Mouse (Mus musculus) stomach, embryonic 14.5 days (tissue): Measurements from ENCODE around the gene Bcorl1. TPM values are rescaled to one million over a fixed set of nuclear protein-coding genes. Genes with fewer than 3 reads are reported as not detected.
A peak's percentile ranks its signal among the peaks of the same experiment; 100 is the strongest.

Source experiments
- ATAC-seq: fragments of 200-750 bp; cut with Nextera tagmentation; 2 replicates; pipeline ENCODE4 v1.8.0; 2017; ENCODE audit warnings: low read depth, moderate TSS enrichment; ENCODE audit not compliant: insufficient number of reproducible peaks, insufficient read depth, low FRiP score
- H3K27ac ChIP-seq: fragments of 300-500 bp; sonication (generic); 2 replicates; pipeline ENCODE4 v1.5.1; 2014; ENCODE audit warnings: mild to moderate bottlenecking, low read length, moderate library complexity, mixed read lengths
- H3K27me3 ChIP-seq: fragments of 300-500 bp; sonication (generic); 2 replicates; pipeline ENCODE4 v1.6.1; 2014; ENCODE audit warnings: low read length, control low read depth, mixed read lengths; ENCODE audit not compliant: control insufficient read depth, insufficient read depth
- H3K36me3 ChIP-seq: fragments of 300-500 bp; sonication (generic); 2 replicates; pipeline ENCODE4 v1.6.1; 2014; ENCODE audit warnings: mild to moderate bottlenecking, control low read depth, low read length, moderate library complexity, mixed read lengths; ENCODE audit not compliant: control insufficient read depth, insufficient read depth
- H3K4me1 ChIP-seq: fragments of 300-500 bp; sonication (generic); 2 replicates; pipeline ENCODE4 v1.6.1; 2014; ENCODE audit warnings: low read length, control low read depth, mixed read lengths; ENCODE audit not compliant: control insufficient read depth, insufficient read depth
- H3K4me2 ChIP-seq: fragments of 300-500 bp; sonication (generic); replicated peaks from 2 replicates; pipeline ENCODE4 v1.6.1; 2014; ENCODE audit warnings: low read depth, low read length, control low read depth
- H3K4me3 ChIP-seq: fragments of 300-500 bp; sonication (generic); 2 replicates; pipeline ENCODE4 v1.5.1; 2014; ENCODE audit warnings: low read depth, low read length, control low read depth
- H3K9ac ChIP-seq: fragments of 300-500 bp; sonication (generic); replicated peaks from 2 replicates; pipeline ENCODE4 v1.6.1; 2014; ENCODE audit warnings: low read depth, mild to moderate bottlenecking, control low read depth, low read length, moderate library complexity, mixed read lengths
- H3K9me3 ChIP-seq: fragments of 300-500 bp; sonication (generic); 2 replicates; pipeline ENCODE4 v1.6.1; 2016; ENCODE audit warnings: low read depth, low read length, control low read depth; ENCODE audit not compliant: control insufficient read depth
- WGBS: fragments of 180-500 bp; shearing (Covaris S2); extraction: QIAGEN DNeasy Blood & Tissue Kit; methylation state at CpG from one replicate; pipeline ENCODE4 v1.1.7; 2014; 5-methylcytosine and 5-hydroxymethylcytosine counted together
- polyA plus RNA-seq: library from polyadenylated mRNA; unstranded; fragments of >200 nt; fragmentation: Nextera tagmentation; extraction: Ambion mirVana; gene quantifications from 2 replicates; pipeline ENCODE4 v1.2.1, GENCODE M21; 2014

Gene Bcorl1
- polyA plus RNA-seq, 1 experiment from 2014 or later: 9.3 TPM

DNA sequence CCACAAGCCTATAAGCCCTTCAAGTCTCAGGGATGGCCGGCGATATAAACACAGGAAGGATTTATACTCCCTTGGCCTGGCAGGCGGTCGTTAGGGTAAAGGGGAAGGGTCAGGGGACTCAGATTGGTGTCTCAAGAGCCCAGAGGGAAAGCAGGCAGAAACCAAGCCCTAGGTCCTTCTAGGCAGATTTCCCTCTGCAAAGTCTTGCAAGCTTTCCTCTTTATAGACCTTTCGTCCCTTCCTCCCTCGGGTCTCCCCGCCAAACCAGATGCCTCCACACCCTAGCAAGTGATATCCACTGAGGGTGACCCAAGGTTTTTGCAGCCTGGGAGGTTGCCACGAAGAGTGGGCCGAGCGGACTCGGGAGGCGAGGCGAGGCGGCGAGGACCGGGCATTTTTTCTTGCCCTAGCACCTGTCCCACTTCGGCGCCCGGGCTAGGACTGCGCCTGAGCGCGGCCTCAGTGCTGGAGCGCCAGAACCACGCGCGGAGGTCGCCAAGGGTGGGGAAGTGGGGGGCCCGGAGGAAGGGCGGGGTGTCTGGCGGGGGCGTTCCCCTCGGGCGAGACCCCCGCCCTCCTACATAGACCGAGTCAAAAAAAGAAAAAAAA lies 613 bp upstream of the Bcorl1 start:
- WGBS: 14% methylated on average over 35 of the region's 35 CpGs
- H3K36me3 ChIP-seq: no peaks in the 10 kb centered on the region
- no peaks in the 10 kb centered on the region for H3K9me3 ChIP-seq
- no peak for ATAC-seq
- H3K4me3 ChIP-seq: peak overlapping the region; percentile 51
- H3K27ac ChIP-seq: peak overlapping the region; percentile 78; the same call in 1 of the 2 replicates
- H3K27me3 ChIP-seq: no peaks in the 10 kb centered on the region
- 0 out of 2 replicates have a peak overlapping the region, but pooled peaks have one; percentile 33 for H3K9ac ChIP-seq
- no peaks in the 10 kb centered on the region for H3K4me1 ChIP-seq
- peak overlapping the region; percentile 57 for H3K4me2 ChIP-seq

DNA sequence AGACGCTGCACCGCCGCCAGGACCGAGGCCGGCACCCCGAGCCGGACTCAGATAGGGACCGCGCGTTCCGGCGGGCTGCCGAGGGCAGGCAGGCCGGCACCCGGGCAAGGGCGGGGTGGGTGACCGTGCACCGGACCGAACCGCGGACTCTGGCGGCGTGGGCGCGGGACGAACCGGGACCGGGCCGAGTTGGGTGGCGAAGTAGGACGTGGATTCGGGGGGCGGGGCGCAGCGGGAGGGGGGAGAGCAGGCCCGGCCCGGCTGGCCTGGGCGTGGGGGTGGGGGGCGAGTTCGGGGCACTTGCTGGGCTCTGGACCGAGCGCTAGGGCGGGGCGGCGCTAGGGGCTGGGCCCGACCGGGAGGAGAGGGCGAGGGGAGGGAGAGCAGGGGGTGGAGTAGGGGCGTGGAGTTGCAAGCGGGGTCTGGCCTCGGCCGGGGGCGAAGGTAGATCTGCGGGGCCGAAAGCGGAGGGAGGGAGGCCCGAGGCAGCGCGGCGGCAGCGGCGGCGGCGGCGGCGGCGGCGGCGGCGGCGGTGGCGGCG lies 533 bp downstream of the Bcorl1 start:
- H3K27me3 ChIP-seq: no peaks in the 10 kb centered on the region
- no peaks in the 10 kb centered on the region for H3K9me3 ChIP-seq
- no peaks in the 10 kb centered on the region for H3K36me3 ChIP-seq
- no peaks in the 10 kb centered on the region for H3K4me1 ChIP-seq
- peak overlapping the region; percentile 51 for H3K4me3 ChIP-seq
- H3K9ac ChIP-seq: peak overlapping the region; percentile 33
- ATAC-seq: peak; percentile 68
- 21% methylated on average over 11 of the region's 73 CpGs for WGBS
- peak overlapping the region; percentile 78 for H3K27ac ChIP-seq
- H3K4me2 ChIP-seq: peak overlapping the region; percentile 57

DNA sequence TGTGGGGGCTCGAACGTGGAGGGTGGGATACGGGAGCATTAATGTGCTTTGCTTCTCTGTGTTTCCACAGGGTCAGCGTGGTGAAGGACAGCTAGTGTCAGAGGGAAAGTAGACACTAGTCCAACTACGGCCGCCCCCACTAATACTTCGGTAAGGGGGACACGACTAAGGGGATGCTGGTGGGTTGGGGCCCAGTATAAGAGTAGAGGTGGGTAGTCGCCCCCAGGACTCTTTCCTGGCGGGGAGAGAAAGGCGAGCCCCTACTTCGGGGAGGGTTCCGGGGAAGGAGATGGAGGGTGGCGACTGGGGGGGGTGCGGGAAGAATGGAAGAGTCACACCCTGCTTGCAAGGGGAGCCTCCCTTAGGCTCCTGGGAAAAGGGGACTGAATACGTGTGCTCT lies 1.6 kb downstream of the Bcorl1 start:
- peak overlapping the region; percentile 57 for H3K4me2 ChIP-seq
- no peak overlapping the region for H3K9ac ChIP-seq
- no peaks in the 10 kb centered on the region for H3K27me3 ChIP-seq
- H3K36me3 ChIP-seq: no peaks in the 10 kb centered on the region
- 21% methylated on average over 16 of the region's 16 CpGs for WGBS
- peak overlapping the region; percentile 6; the same call in 1 of the 2 replicates for H3K27ac ChIP-seq
- H3K4me1 ChIP-seq: no peaks in the 10 kb centered on the region
- peak overlapping the region; percentile 51 for H3K4me3 ChIP-seq
- no peaks in the 10 kb centered on the region for H3K9me3 ChIP-seq
- no peak for ATAC-seq

DNA sequence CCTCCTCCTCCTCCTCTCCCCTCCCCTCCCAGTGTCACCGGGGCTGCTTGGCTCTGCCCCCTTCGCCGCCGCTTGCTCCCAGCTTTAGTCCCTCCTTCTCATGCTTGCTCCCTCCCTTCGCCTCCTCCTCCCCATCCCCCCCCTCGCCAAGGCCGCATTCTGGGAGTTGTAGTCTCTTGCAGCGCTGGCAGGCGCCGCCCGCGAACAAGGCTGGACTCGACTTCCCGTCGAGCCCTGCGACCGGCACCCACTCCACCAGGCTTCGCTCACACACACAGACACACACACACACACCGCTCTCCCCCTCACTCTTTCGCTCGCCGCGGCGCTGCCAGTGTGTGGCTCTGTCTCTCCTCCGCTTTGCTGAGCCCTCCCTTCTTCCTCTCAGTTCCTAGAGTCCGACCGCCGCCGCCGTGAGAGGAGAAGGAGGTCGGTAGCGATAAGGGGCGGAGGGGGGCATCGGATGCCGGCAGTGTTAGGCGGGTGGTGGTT lies 2.3 kb downstream of the Bcorl1 start:
- no peak overlapping the region for H3K9ac ChIP-seq
- no peaks in the 10 kb centered on the region for H3K27me3 ChIP-seq
- peak overlapping the region; percentile 48; the same call in 1 of the 2 replicates for H3K27ac ChIP-seq
- peak overlapping the region; percentile 64 for H3K4me2 ChIP-seq
- no peaks in the 10 kb centered on the region for H3K4me1 ChIP-seq
- 16% methylated on average over 31 of the region's 36 CpGs for WGBS
- peak overlapping the region; percentile 51 for H3K4me3 ChIP-seq
- ATAC-seq: peak; percentile 91
- H3K36me3 ChIP-seq: no peaks in the 10 kb centered on the region
- no peaks in the 10 kb centered on the region for H3K9me3 ChIP-seq

DNA sequence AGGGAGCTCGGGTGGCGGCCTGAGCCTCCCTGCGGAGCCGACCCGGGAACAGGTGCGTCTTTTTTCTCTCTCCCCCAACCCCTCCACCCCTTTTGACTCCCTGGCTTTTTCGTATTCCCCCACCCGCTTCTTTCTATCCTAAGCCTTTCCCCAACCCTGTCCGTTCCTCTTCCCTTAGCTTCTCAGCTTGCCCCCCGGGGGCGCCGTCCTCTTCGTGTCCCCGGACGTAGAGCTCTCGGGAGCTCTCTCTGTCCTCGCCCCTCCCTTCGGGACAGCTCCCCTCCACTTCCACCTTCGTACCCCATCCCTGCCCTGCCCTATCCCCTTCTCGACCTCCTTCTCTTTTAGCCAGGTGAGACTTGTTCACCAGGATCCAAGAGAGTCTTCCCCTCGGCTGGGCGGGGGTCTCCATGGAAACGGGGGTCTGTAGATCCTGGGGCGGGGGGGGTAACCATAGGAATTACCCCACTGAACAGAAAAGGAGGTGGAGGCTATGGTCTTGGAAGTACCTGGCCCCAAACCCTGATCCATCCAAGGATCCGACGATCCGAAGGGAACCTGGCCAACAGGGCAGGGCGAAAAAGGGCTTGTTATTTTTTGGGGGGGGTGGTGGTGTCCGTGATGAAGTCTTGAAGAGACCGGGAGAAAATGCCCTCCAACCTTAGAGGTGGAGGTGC lies 2.9 kb downstream of the Bcorl1 start:
- peak overlapping the region; percentile 36; the same call in 1 of the 2 replicates for H3K9ac ChIP-seq
- 21% methylated on average over 28 of the region's 30 CpGs for WGBS
- no peaks in the 10 kb centered on the region for H3K4me1 ChIP-seq
- H3K27me3 ChIP-seq: no peaks in the 10 kb centered on the region
- H3K4me2 ChIP-seq: peak overlapping the region; percentile 64
- no peaks in the 10 kb centered on the region for H3K36me3 ChIP-seq
- ATAC-seq: no peak
- H3K27ac ChIP-seq: peak overlapping the region; percentile 48; the same call in 1 of the 2 replicates
- no peaks in the 10 kb centered on the region for H3K9me3 ChIP-seq
- H3K4me3 ChIP-seq: peak overlapping the region; percentile 51

DNA sequence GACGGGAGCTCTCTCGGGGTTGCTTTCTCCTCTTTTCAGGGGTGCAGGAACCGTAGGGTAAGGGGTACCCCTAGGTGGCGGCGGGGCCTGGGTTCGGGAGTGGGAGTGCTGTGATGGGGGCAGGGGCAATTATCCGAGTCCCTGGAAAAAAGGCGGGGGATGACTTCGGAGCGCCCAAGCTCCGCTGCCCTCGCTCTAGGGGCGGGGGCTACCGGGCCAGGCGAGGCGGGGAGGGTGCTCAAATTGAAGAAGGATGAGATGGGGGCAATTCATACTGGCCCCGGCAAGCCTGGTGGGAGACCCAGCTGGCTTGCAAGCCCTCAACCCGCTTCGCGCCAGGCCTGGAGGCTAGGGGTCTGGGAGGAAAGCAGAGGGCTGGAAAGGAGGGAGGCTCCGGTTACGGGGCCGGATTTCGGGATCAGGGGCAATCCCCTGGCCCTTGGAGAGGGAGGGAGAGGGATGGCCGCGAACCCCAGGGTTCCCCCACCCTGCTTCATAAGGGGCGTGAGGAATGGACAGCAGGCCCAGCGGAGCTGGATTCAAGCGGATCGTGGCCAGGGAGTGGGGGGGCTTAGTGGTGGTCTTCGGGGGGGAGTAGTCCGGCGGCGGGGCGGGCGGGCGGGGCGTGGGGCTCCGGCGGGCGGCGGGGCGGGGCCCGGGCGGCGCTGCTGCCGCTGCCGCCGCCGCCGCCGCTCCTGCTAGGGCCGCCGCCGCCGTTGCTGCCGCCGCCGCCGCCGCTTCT lies 3.7 kb downstream of the Bcorl1 start:
- ATAC-seq: no peak
- H3K27ac ChIP-seq: peak overlapping the region; percentile 44; the same call in 1 of the 2 replicates
- peak overlapping the region; percentile 64 for H3K4me2 ChIP-seq
- H3K4me1 ChIP-seq: no peaks in the 10 kb centered on the region
- peak overlapping the region; percentile 36 for H3K9ac ChIP-seq
- 19% methylated on average over 36 of the region's 61 CpGs for WGBS
- peak overlapping the region; percentile 51 for H3K4me3 ChIP-seq
- no peaks in the 10 kb centered on the region for H3K9me3 ChIP-seq
- H3K27me3 ChIP-seq: no peaks in the 10 kb centered on the region
- no peaks in the 10 kb centered on the region for H3K36me3 ChIP-seq

DNA sequence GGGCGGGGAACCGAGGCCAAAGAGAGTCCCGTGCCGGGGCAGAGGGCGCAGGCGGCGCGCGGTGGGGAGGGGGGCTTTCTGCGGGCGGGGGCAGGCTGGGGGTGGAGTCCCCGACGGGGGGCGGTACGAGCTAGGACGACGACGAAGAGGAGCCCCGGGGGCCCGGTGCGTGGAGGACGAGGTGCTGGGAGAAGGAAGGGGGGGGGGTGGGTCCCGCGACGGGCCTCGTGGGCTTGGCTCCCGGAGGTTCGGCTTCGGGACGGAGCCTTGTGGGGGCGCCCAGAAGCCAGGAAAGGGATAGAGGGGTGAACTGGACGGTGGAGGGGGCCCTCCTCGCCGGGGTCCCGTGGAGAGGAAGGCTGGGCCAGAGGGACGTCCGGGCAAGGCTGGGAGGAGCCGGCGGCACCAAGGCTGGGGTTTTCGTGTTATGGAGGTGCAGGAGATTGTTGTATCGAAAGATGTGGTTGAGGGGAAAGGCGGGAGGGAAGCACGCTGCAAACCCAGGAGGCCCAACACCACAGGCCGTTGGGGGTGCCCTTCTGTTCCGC lies 4.3 kb downstream of the Bcorl1 start:
- Histone ChIP-seq H3K4me1 (no peaks in the 10 kb centered on the region), H3K4me3 (peak overlapping the region; percentile 51), H3K9ac (peak overlapping the region; percentile 36; the same call in 1 of the 2 replicates), H3K36me3 (no peaks in the 10 kb centered on the region), H3K4me2 (peak overlapping the region; percentile 64), H3K27me3 (no peaks in the 10 kb centered on the region), H3K9me3 (no peaks in the 10 kb centered on the region), H3K27ac (peak overlapping the region; percentile 44; the same call in 1 of the 2 replicates)
- no peak for ATAC-seq
- 27% methylated on average over 19 of the region's 45 CpGs for WGBS

DNA sequence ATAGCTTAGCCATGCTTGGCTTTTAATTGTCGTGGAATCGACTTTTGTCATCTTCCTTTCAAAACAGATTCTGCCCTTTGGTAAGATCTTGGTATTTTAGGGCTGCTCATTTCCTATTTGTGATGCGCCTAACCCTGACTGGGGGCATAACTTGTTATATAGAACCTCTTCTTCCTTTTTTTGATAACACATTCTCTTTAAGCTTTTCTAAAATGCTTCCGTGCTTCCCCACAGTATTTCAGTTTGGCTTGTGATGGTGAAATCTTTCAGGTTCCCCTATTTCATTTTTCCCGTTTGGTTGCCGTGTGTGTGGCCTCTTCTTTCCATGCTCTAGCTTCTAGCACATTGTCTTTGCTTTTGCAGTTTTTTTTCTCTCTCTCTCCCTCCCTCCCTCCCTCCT lies 14.2 kb downstream of the Bcorl1 start:
- Histone ChIP-seq H3K36me3 (no peaks in the 10 kb centered on the region), H3K9me3 (no peaks in the 10 kb centered on the region), H3K4me2 (no peak overlapping the region), H3K4me3 (no peak overlapping the region), H3K4me1 (no peaks in the 10 kb centered on the region), H3K27ac (no peak overlapping the region), H3K9ac (no peak overlapping the region), H3K27me3 (no peaks in the 10 kb centered on the region)
- ATAC-seq: no peak
- WGBS: 87% methylated on average over 6 of the region's 6 CpGs
